Mouse (Mus musculus) stomach, postnatal 0 days (tissue): ENCODE measurements around the gene Xrcc5.

Experiments used
- CTCF ChIP-seq: IDR thresholded peaks from 2 replicates; pipeline ENCODE4 v1.5.1; 2016; ENCODE audit warnings: antibody characterized with exemption, low read depth, mild to moderate bottlenecking, moderate library complexity
- EP300 ChIP-seq: optimal IDR thresholded peaks from 2 replicates; pipeline ENCODE3; 2016; ENCODE audit warnings: antibody characterized with exemption

DNA sequence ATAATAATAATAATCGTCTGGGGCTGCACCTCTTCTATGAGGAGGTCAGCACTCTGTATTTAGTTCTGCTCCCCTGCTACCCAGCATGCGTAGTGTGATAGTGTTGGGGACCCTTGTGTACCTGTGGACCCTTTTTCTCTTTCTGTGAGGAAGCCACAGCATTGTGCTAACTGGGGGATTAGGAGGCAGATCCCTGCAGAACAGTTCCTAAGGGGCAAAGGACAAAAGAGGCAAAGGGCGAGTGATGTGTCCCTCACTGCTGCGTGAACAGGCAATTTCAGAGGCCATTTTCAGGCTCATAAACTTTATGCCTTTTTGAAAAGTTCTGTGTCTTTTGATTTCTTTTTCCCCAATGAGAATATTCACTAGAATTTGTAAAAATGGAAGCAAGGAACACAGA, 66.8 kb downstream of the Xrcc5 start:
- TF ChIP-seq CTCF: no peak
- no peak for TF ChIP-seq EP300
